Comparison of ENCODE assay signal across 12 mouse cellular contexts in genomic region chr16:64264960-64265736, GRCm38 (mm10).
DNase-seq lines count a peak whose midpoint lies in the region; ATAC-seq lines count a peak whose summit lies in the region.
"Had no signal": no experiment of that assay in that cellular context is flagged by ENCODE, and none has a peak within 500 bp of the region (broad histone marks: within the 10 kb centered on the region; RNA-seq: fewer than 3 reads in every experiment).

No protein-coding gene starts in this region.

- no peaks in the 10 kb centered on the region for H3K27me3 ChIP-seq in forebrain, embryonic 16.5 days (replicated peaks; ENCODE audit: control insufficient read depth, insufficient read depth, low read length)
- no peaks in the 10 kb centered on the region for H3K27me3 ChIP-seq in liver, embryonic 11.5 days (replicated peaks; ENCODE audit: control insufficient read depth, insufficient read depth, low read length)
- H3K27me3 ChIP-seq: heart, embryonic 13.5 days; intestine, embryonic 15.5 days; Patski had no signal

- no peak overlapping the region for H3K9ac ChIP-seq in forebrain, embryonic 16.5 days (replicated peaks; ENCODE audit: low read depth, low read length)
- H3K9ac ChIP-seq in liver, embryonic 11.5 days (ENCODE audit: low read depth, low read length): no peak overlapping the region
- H3K9ac ChIP-seq: heart, embryonic 13.5 days; intestine, embryonic 15.5 days had no signal

- H3K9me3 ChIP-seq in forebrain, embryonic 16.5 days (ENCODE audit: control insufficient read depth, low read length): no peaks in the 10 kb centered on the region
- no peaks in the 10 kb centered on the region for H3K9me3 ChIP-seq in liver, embryonic 11.5 days (ENCODE audit: control insufficient read depth, low read length)
- H3K9me3 ChIP-seq: heart, embryonic 13.5 days; intestine, embryonic 15.5 days had no signal

- 23% methylated on average over 11 of the region's 11 CpGs for WGBS in forebrain, embryonic 16.5 days
- WGBS in liver, embryonic 11.5 days: 82% methylated on average over 11 of the region's 11 CpGs

- peak; percentile 2 to 46 for DNase-seq in frontal cortex, adult 2 months (ENCODE audit: extremely low spot score in 1 of 2, low spot score in 1 of 2)
- no peak for DNase-seq in frontal cortex, postnatal 25 days (ENCODE audit: low spot score in 2 of 2)
- DNase-seq in layer of hippocampus, adult 9-10 months (ENCODE audit: low spot score): peak; percentile 16
- DNase-seq in right cerebral cortex, adult 2 months (ENCODE audit: low spot score in 2 of 2): peak; percentile 20 to 22
- DNase-seq in heart, adult 8-10 months (ENCODE audit: low spot score): no peak
- DNase-seq in liver, embryonic 11.5 days (ENCODE audit: low spot score): no peak
- DNase-seq: lung, adult 18-20 months had no signal

- peak overlapping the region; percentile 43 for H3K4me2 ChIP-seq in forebrain, embryonic 16.5 days (ENCODE audit: low read length)
- H3K4me2 ChIP-seq in liver, embryonic 11.5 days: no peak overlapping the region
- H3K4me2 ChIP-seq: heart, embryonic 13.5 days; intestine, embryonic 15.5 days had no signal

- peaks cover 5% of the 10 kb centered on the region; the same call in 1 of the 2 replicates for H3K4me1 ChIP-seq in forebrain, embryonic 16.5 days (replicated peaks; ENCODE audit: control insufficient read depth, insufficient read depth, low read length)
- H3K4me1 ChIP-seq in liver, embryonic 11.5 days (replicated peaks; ENCODE audit: control insufficient read depth, insufficient read depth, low read length): no peaks in the 10 kb centered on the region
- H3K4me1 ChIP-seq: heart, embryonic 13.5 days; intestine, embryonic 15.5 days had no signal

- peak overlapping the region; percentile 83 for H3K27ac ChIP-seq in forebrain, embryonic 16.5 days (ENCODE audit: low read length)
- no peak overlapping the region for H3K27ac ChIP-seq in liver, embryonic 11.5 days (ENCODE audit: low read depth, low read length)
- H3K27ac ChIP-seq: heart, embryonic 13.5 days; intestine, embryonic 15.5 days had no signal

- no peaks in the 10 kb centered on the region for H3K36me3 ChIP-seq in forebrain, embryonic 16.5 days (ENCODE audit: control insufficient read depth, insufficient read depth)
- H3K36me3 ChIP-seq in liver, embryonic 11.5 days (ENCODE audit: control insufficient read depth, insufficient read depth, low read length): no peaks in the 10 kb centered on the region
- H3K36me3 ChIP-seq: heart, embryonic 13.5 days; intestine, embryonic 15.5 days had no signal

- H3K4me3 ChIP-seq in forebrain, embryonic 16.5 days (replicated peaks; ENCODE audit: low read length): no peak overlapping the region
- H3K4me3 ChIP-seq in liver, embryonic 11.5 days (ENCODE audit: low read depth, low read length): no peak overlapping the region
- H3K4me3 ChIP-seq: heart, embryonic 13.5 days; intestine, embryonic 15.5 days had no signal

- ATAC-seq in forebrain, embryonic 16.5 days: peak; percentile 95
- no peak for ATAC-seq in liver, embryonic 11.5 days (replicated peaks; ENCODE audit: low FRiP score)
- ATAC-seq in erythroblast, adult 5-6 weeks (replicated peaks; ENCODE audit: low FRiP score, poor library complexity, severe bottlenecking): no peak
- ATAC-seq: intestine, embryonic 15.5 days; Patski had no signal

Comparison
In these comparisons a context has a peak if more than half of its experiments do, and no peak if none do; other contexts are left out.
1. DNase-seq: peak in frontal cortex, adult 2 months (2 of 2), layer of hippocampus, adult 9-10 months (single experiment) and right cerebral cortex, adult 2 months (2 of 2); none in frontal cortex, postnatal 25 days (0 of 2), heart, adult 8-10 months (single experiment) and liver, embryonic 11.5 days (single experiment).